40 mouse cellular contexts compared by ENCODE assay signal in genomic region chr10:81151261-81151660, GRCm38 (mm10). TPM values are rescaled to one million over a fixed set of nuclear protein-coding genes. Genes with fewer than 3 reads are reported as not detected.
"Had no signal": no experiment of that assay in that cellular context is flagged by ENCODE, and none has a peak within 500 bp of the region (broad histone marks: within the 10 kb centered on the region; RNA-seq: fewer than 3 reads in every experiment).

No protein-coding gene starts in this region.

- ATAC-seq: hindbrain, embryonic 16.5 days; inflammation-experienced regulatory T-cells, adult 6 months; intestine, embryonic 15.5 days; intestine, postnatal 0 days; liver, embryonic 12.5 days had no signal

- H3K4me1 ChIP-seq: hindbrain, embryonic 12.5 days had no signal

- H3K4me2 ChIP-seq: heart, embryonic 12.5 days; hindbrain, embryonic 12.5 days; hindbrain, embryonic 14.5 days; intestine, embryonic 15.5 days; limb, embryonic 13.5 days; limb, embryonic 15.5 days; liver, embryonic 12.5 days had no signal

- H3K9me3 ChIP-seq: heart, embryonic 10.5 days; heart, embryonic 12.5 days; hindbrain, embryonic 12.5 days; intestine, embryonic 15.5 days; limb, embryonic 13.5 days; limb, embryonic 15.5 days; liver, embryonic 12.5 days had no signal

- H3K9ac ChIP-seq: heart, embryonic 12.5 days; hindbrain, embryonic 12.5 days; hindbrain, embryonic 14.5 days; intestine, embryonic 15.5 days; limb, embryonic 13.5 days; limb, embryonic 15.5 days; liver, embryonic 12.5 days had no signal

- H3K4me3 ChIP-seq: heart, embryonic 10.5 days; heart, embryonic 12.5 days; hindbrain, embryonic 10.5 days; hindbrain, embryonic 12.5 days; intestine, embryonic 15.5 days; limb, embryonic 13.5 days; limb, embryonic 15.5 days; liver, embryonic 12.5 days had no signal

- H3K27ac ChIP-seq: hindbrain, embryonic 10.5 days; hindbrain, embryonic 12.5 days; hindbrain, embryonic 14.5 days; intestine, embryonic 15.5 days; limb, embryonic 13.5 days; limb, embryonic 15.5 days; liver, embryonic 12.5 days had no signal

- H3K27me3 ChIP-seq: heart, embryonic 12.5 days; hindbrain, embryonic 12.5 days; intestine, embryonic 15.5 days; limb, embryonic 13.5 days; limb, embryonic 15.5 days; liver, embryonic 12.5 days had no signal

- DNase-seq: gastrocnemius, postnatal 10 days; gastrocnemius, postnatal 25 days; heart, adult 18-20 months; heart, postnatal 10 days; heart, postnatal 4 days; kidney, adult 18-20 months; kidney, adult 8-10 months; kidney, postnatal 10 days; kidney, postnatal 25 days; kidney, postnatal 4 days; left cerebral cortex, postnatal 4 days had no signal

RNA-seq across cellular contexts. Expression of gene 4930442H23Rik, which starts 32.4 kb away (rescaled TPM):
- total RNA-seq: gastrocnemius, adult 18-20 months; gastrocnemius, postnatal 10 days; gastrocnemius, postnatal 25 days; gastrocnemius, postnatal 4 days; granulocyte monocyte progenitor cell, adult 5-6 weeks; heart, adult 18-20 months; heart, adult 8-10 months; heart, postnatal 10 days; heart, postnatal 25 days; heart, postnatal 4 days; layer of hippocampus, adult 8-10 months; layer of hippocampus, postnatal 10 days; layer of hippocampus, postnatal 25 days; left cerebral cortex, adult 18-20 months; left cerebral cortex, adult 8-10 months; left cerebral cortex, postnatal 10 days; left cerebral cortex, postnatal 25 days; left cerebral cortex, postnatal 4 days; liver, adult 2 months had no signal
- polyA plus RNA-seq: heart, embryonic 10.5 days; heart, embryonic 14.5 days; hindbrain, embryonic 10.5 days; hindbrain, embryonic 12.5 days; hindbrain, embryonic 14.5 days; hindbrain, embryonic 16.5 days; inflammation-experienced regulatory T-cells, adult 6 months; kidney, embryonic 14.5 days; kidney, embryonic 16.5 days; limb, embryonic 11.5 days; limb, embryonic 13.5 days; limb, embryonic 15.5 days; liver, adult 2 months; liver, embryonic 12.5 days had no signal
